Mouse (Mus musculus) hindbrain, embryonic 16.5 days (tissue): Measurements from ENCODE around the gene Elp4. TPM values are rescaled to one million over a fixed set of nuclear protein-coding genes. Genes with fewer than 3 reads are reported as not detected.

Experiments
- ATAC-seq: fragments of 200-750 bp; cut with Nextera tagmentation; 2 replicates; pipeline ENCODE4 v1.8.0; 2017; ENCODE audit warnings: moderate TSS enrichment, moderate library complexity
- H3K27ac ChIP-seq: fragments of 300-500 bp; sonication (generic); 2 replicates; pipeline ENCODE4 v1.5.1; 2014; ENCODE audit warnings: low read depth, mild to moderate bottlenecking, control low read depth, low read length, moderate library complexity
- H3K27me3 ChIP-seq: fragments of 300-500 bp; sonication (generic); replicated peaks from 2 replicates; pipeline ENCODE4 v1.6.1; 2014; ENCODE audit warnings: low read length; ENCODE audit not compliant: control insufficient read depth, insufficient read depth
- H3K36me3 ChIP-seq: fragments of 300-500 bp; sonication (generic); 2 replicates; pipeline ENCODE4 v1.6.1; 2014; ENCODE audit warnings: mild to moderate bottlenecking, low read length, moderate library complexity, mixed read lengths; ENCODE audit not compliant: control insufficient read depth, insufficient read depth
- H3K4me1 ChIP-seq: fragments of 300-500 bp; sonication (generic); 2 replicates; pipeline ENCODE4 v1.6.1; 2014; ENCODE audit warnings: low read depth, low read length; ENCODE audit not compliant: control insufficient read depth, insufficient read depth
- H3K4me2 ChIP-seq: fragments of 300-500 bp; sonication (generic); 2 replicates; pipeline ENCODE4 v1.6.1; 2014; ENCODE audit warnings: mild to moderate bottlenecking, low read length, control low read depth, moderate library complexity
- H3K4me3 ChIP-seq: fragments of 300-500 bp; sonication (generic); 2 replicates; pipeline ENCODE4 v1.5.1; 2014; ENCODE audit warnings: mild to moderate bottlenecking, low read length, control low read depth, moderate library complexity
- H3K9ac ChIP-seq: fragments of 300-500 bp; sonication (generic); 2 replicates; pipeline ENCODE4 v1.6.1; 2014; ENCODE audit warnings: low read depth, mild to moderate bottlenecking, control low read depth, low read length, moderate library complexity
- H3K9me3 ChIP-seq: fragments of 300-500 bp; sonication (generic); 2 replicates; pipeline ENCODE4 v1.6.1; 2014; ENCODE audit warnings: mild to moderate bottlenecking, low read length, moderate library complexity; ENCODE audit not compliant: control insufficient read depth
- WGBS: fragments of 180-500 bp; shearing (Covaris S2); extraction: QIAGEN DNeasy Blood & Tissue Kit; methylation state at CpG from one replicate; pipeline ENCODE4 v1.1.7; 2014; 5-methylcytosine and 5-hydroxymethylcytosine counted together
- polyA plus RNA-seq: library from polyadenylated mRNA; unstranded; fragments of >200 nt; fragmentation: Nextera tagmentation; extraction: Ambion mirVana; gene quantifications from 2 replicates; pipeline ENCODE4 v1.2.1, GENCODE M21; 2015

Gene Elp4
- polyA plus RNA-seq, 1 experiment from 2014 or later = 42.2 TPM

GRCm38 (mm10) chr2:105684991-105685650, 219.2 kb downstream of the Elp4 start:
- H3K27ac ChIP-seq = no peak overlapping the region
- peaks cover 10% of the 10 kb centered on the region for H3K4me1 ChIP-seq
- no peaks in the 10 kb centered on the region for H3K36me3 ChIP-seq
- 38% methylated on average over 11 of the region's 11 CpGs for WGBS
- H3K9me3 ChIP-seq = no peaks in the 10 kb centered on the region
- H3K4me3 ChIP-seq = no peak overlapping the region
- peak overlapping the region; percentile 29 for H3K4me2 ChIP-seq
- ATAC-seq = no peak
- peaks cover 33% of the 10 kb centered on the region for H3K27me3 ChIP-seq
- H3K9ac ChIP-seq = no peak overlapping the region

DNA sequence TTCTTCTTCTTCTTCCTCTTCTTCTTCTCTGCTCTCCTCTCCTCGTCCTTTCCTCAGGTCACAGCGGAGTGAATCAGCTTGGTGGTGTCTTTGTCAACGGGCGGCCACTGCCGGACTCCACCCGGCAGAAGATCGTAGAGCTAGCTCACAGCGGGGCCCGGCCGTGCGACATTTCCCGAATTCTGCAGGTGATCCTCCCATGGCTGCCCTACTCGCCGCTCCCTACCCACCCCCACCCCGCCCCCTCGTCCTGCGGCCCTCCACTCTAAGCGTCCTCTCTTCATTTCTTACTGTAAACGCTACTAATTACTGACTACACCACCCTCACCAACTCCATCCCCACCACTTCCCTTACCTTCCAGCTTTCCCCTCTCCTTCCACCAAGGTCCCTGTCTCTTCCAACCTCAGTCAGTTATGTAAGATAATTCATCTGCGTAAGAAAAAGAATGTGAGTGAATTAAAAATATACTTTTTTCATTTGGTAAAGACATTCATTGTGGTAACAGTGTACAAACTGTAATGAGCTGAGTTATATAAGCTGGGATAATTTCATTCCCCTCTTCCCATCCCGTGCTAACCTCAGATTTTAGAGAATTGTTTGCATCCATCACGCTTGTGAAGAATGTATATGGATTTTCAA, 220.5 kb downstream of the Elp4 start:
- no peak for ATAC-seq
- Histone ChIP-seq H3K36me3 (no peaks in the 10 kb centered on the region), H3K4me2 (peak overlapping the region; percentile 38), H3K27me3 (peaks cover 39% of the 10 kb centered on the region), H3K4me3 (peak overlapping the region; percentile 18; the same call in 1 of the 2 replicates), H3K9me3 (no peaks in the 10 kb centered on the region), H3K27ac (0 out of 2 replicates have a peak overlapping the region, but pooled peaks have one; percentile 23), H3K4me1 (peaks cover 7% of the 10 kb centered on the region; the same call in 1 of the 2 replicates), H3K9ac (0 out of 2 replicates have a peak overlapping the region, but pooled peaks have one; percentile 27)
- WGBS = 19% methylated on average over 22 of the region's 22 CpGs

DNA sequence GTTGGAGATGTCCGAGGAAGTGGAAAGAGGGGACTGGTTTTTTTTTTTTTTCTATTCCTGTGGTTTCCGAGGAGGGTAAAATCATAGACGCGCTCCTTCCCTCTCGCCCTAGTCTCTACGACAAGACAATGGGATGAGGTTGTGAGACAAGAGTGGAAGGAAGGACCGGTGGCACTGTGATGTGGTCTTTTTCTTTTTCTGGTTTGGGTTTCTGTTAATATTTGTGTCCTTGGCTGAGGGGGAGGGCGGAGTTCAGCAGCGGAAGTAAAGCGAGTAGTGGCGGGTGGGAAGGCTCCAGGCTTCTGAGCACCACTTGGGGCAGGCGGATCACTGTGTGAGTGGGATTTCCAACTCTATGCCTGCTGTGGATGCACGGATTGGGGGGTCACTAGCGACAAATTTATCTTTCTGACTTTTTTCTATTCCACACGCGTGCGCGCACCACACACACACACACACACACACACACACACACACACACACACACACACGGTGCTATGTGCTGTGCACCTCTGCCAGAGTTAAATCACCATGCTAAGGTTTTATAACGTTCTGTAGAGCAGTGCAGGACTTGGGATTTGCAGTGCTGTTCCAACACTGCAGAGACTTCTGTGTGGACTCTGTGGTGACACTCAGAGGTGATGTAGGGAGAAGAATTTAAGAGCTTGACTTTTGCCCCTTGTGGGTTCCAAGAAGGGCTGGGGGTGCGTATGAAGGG, 221.6 kb downstream of the Elp4 start:
- Histone ChIP-seq H3K36me3 (no peaks in the 10 kb centered on the region), H3K4me1 (peaks cover 5% of the 10 kb centered on the region; the same call in 1 of the 2 replicates), H3K4me3 (peak overlapping the region; percentile 25), H3K9me3 (no peaks in the 10 kb centered on the region), H3K27ac (peak overlapping the region; percentile 59), H3K9ac (peak overlapping the region; percentile 31; the same call in 1 of the 2 replicates), H3K4me2 (peak overlapping the region; percentile 54), H3K27me3 (peaks cover 41% of the 10 kb centered on the region)
- WGBS = 12% methylated on average over 21 of the region's 21 CpGs
- ATAC-seq = no peak

GRCm38 (mm10) chr2:105682011-105682501, 222.3 kb downstream of the Elp4 start:
- ATAC-seq = 0 out of 2 replicates have a peak, but pooled peaks have one; percentile 10
- peak overlapping the region; percentile 54 for H3K4me2 ChIP-seq
- no peaks in the 10 kb centered on the region for H3K36me3 ChIP-seq
- H3K9me3 ChIP-seq = no peaks in the 10 kb centered on the region
- H3K4me3 ChIP-seq = peak overlapping the region; percentile 25
- peak overlapping the region; percentile 48 for H3K9ac ChIP-seq
- WGBS = 3% methylated on average over 23 of the region's 23 CpGs
- H3K27me3 ChIP-seq = peaks cover 34% of the 10 kb centered on the region
- peaks cover 4% of the 10 kb centered on the region; the same call in 1 of the 2 replicates for H3K4me1 ChIP-seq
- peak overlapping the region; percentile 64 for H3K27ac ChIP-seq

DNA sequence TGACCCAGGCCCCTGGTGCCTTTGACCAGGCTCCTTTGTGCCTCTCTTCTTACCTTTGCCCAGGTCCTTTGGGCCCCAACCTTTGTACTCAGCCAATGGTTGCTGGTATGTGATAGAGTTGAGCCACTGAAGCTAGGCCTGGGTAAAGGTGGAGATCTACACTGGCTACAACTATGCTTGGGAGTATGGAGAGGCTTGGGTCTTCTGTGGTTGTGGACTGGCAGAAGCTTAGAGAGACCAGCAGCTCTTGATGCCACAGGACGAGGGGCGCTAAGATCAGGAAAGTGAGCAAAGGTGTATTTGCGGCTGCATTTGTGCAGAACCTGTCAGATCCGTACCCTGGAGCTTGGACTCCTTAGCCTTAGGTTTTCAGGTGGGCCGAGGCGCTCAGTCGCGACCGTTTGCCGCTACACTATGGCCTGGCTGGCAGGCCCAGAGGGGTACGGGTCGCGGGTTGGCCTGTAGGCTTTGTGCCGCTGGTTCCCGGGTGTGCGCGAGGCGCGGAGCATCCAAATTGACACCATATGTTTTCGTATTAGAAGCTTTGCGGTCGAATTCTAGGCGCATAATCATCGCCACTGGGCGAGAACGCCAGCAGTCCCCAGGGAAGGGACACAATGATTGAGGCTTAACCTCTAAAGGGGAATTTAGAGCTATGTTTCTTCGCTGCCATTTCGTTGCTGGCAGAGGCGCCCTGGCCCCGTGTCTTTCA, 223.2 kb downstream of the Elp4 start:
- no peaks in the 10 kb centered on the region for H3K36me3 ChIP-seq
- peak overlapping the region; percentile 64 for H3K27ac ChIP-seq
- H3K4me2 ChIP-seq = peak overlapping the region; percentile 54
- ATAC-seq = 0 out of 2 replicates have a peak, but pooled peaks have one; percentile 2
- H3K4me3 ChIP-seq = peak overlapping the region; percentile 30
- H3K9ac ChIP-seq = peak overlapping the region; percentile 48
- H3K27me3 ChIP-seq = peaks cover 32% of the 10 kb centered on the region
- H3K4me1 ChIP-seq = peaks cover 6% of the 10 kb centered on the region
- H3K9me3 ChIP-seq = no peaks in the 10 kb centered on the region
- WGBS = 9% methylated on average over 30 of the region's 30 CpGs

DNA sequence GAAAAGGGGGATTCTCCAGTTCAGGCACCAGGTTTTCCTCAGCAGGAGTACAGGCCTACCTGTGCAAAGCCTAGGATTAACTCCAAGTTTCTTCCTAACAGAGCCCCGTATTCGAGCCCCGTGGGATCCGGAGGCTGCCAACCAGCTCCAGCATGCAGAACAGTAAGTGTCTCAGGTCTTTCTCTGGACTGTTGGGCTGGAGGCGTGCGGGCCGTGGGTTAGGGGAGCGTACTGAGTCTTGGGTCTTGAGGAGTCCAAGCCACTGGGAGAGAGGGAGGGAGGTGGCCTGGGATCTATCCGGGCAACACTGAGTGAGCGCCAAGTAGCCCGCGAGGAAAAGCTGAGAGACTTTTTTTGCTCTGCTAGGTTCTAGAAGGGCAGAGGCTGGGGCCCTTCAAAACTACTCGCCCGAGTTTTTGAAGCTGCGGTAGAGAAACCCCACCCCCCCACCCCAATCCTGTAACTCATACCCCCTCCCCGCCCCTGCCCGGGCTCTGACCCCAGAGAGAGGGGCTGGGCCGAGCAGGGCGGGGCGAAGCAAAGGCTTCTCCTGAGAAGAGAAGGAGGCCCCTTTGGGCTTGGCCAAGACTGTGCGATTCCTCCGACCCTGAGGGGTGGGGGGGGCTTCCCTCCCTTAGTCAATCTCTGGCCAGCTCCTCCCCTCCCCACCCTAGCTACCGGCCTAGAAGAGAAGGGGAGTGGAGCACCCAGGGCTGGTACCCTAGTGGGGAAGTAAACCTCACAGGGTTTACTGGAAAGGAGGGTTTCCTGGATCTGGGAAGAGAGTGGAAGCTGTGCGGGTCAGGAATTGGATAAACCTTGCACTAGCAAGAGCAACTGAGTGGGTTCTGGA, 224.0 kb downstream of the Elp4 start:
- Histone ChIP-seq H3K4me1 (peaks cover 9% of the 10 kb centered on the region), H3K4me3 (peak overlapping the region; percentile 30), H3K36me3 (no peaks in the 10 kb centered on the region), H3K4me2 (peak overlapping the region; percentile 54), H3K9ac (peak overlapping the region; percentile 53), H3K9me3 (no peaks in the 10 kb centered on the region), H3K27ac (peak overlapping the region; percentile 64; the same call in 1 of the 2 replicates), H3K27me3 (peaks cover 27% of the 10 kb centered on the region)
- 8% methylated on average over 24 of the region's 24 CpGs for WGBS
- peak; percentile 85 for ATAC-seq

DNA sequence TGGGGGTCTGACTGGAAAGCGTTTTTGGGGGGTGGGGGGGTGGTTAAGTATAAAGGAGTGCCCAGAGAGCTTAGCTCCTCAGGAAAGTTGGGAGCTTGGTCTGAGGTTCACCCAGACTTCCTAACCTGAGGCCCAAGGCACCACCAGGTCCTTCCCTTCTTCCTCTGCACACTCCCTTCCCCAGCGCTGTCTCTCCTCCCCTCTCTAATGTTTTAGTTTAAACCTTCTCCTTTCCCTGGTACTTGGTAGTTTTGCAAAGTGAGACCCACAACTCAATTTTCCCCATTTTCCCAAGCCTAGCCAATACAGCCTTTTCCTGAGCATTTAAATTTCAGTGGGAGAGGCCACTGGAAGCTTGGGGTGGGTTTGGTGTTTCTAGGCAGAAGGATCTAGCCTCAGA, 225.0 kb downstream of the Elp4 start:
- Histone ChIP-seq H3K4me1 (peaks cover 9% of the 10 kb centered on the region), H3K9ac (peak overlapping the region; percentile 51), H3K9me3 (no peaks in the 10 kb centered on the region), H3K4me2 (peak overlapping the region; percentile 54), H3K4me3 (peak overlapping the region; percentile 30), H3K27ac (peak overlapping the region; percentile 36; the same call in 1 of the 2 replicates), H3K36me3 (no peaks in the 10 kb centered on the region), H3K27me3 (peaks cover 22% of the 10 kb centered on the region)
- ATAC-seq = no peak
- WGBS = 0% methylated on average over 2 of the region's 2 CpGs

- H3K4me2 ChIP-seq = peak overlapping the region; percentile 54
- no peaks in the 10 kb centered on the region for H3K36me3 ChIP-seq
- H3K4me3 ChIP-seq = peak overlapping the region; percentile 30
- H3K9ac ChIP-seq = peak overlapping the region; percentile 51
- no peaks in the 10 kb centered on the region for H3K9me3 ChIP-seq
- H3K27me3 ChIP-seq = peaks cover 20% of the 10 kb centered on the region
- 8% methylated on average over 7 of the region's 7 CpGs for WGBS
- peak overlapping the region; percentile 36; the same call in 1 of the 2 replicates for H3K27ac ChIP-seq
- no peak for ATAC-seq
- peaks cover 9% of the 10 kb centered on the region for H3K4me1 ChIP-seq
Measured at GRCm38 (mm10) chr2:105678880-105679321, 225.5 kb downstream of the Elp4 start.
